In genomic region chr5:139792966-139793337, GRCm38 (mm10) we compare ENCODE assay signal across 8 mouse cellular contexts. TPM values are rescaled to one million over a fixed set of nuclear protein-coding genes. Genes with fewer than 3 reads are reported as not detected.
DNase-seq lines count a peak whose midpoint lies in the region; ATAC-seq lines count a peak whose summit lies in the region.

No protein-coding gene starts in this region.

- H3K27ac ChIP-seq in limb, embryonic 12.5 days, result no peak overlapping the region
- H3K27ac ChIP-seq in limb, embryonic 10.5 days, result no peak overlapping the region
- H3K27ac ChIP-seq in embryonic facial prominence, embryonic 13.5 days, result no peak overlapping the region
- peak overlapping the region; percentile 85 for H3K27ac ChIP-seq in heart, embryonic 15.5 days
- no peak overlapping the region for H3K27ac ChIP-seq in midbrain, embryonic 14.5 days (replicated peaks; ENCODE audit: low read depth, low read length)

- 57% methylated on average over 3 of the region's 3 CpGs for WGBS in limb, embryonic 12.5 days
- 52% methylated on average over 3 of the region's 3 CpGs for WGBS in limb, embryonic 10.5 days
- WGBS in embryonic facial prominence, embryonic 13.5 days, result 51% methylated on average over 3 of the region's 3 CpGs
- WGBS in heart, embryonic 15.5 days, result 5% methylated on average over 3 of the region's 3 CpGs
- 52% methylated on average over 3 of the region's 3 CpGs for WGBS in midbrain, embryonic 14.5 days

- no peaks in the 10 kb centered on the region for H3K36me3 ChIP-seq in limb, embryonic 12.5 days
- H3K36me3 ChIP-seq in limb, embryonic 10.5 days, result no peaks in the 10 kb centered on the region
- H3K36me3 ChIP-seq in embryonic facial prominence, embryonic 13.5 days, result no peaks in the 10 kb centered on the region
- no peaks in the 10 kb centered on the region for H3K36me3 ChIP-seq in heart, embryonic 15.5 days
- no peaks in the 10 kb centered on the region for H3K36me3 ChIP-seq in midbrain, embryonic 14.5 days (ENCODE audit: control insufficient read depth, insufficient read depth, low read length)

- H3K9ac ChIP-seq in limb, embryonic 12.5 days (replicated peaks), result no peak overlapping the region
- no peak overlapping the region for H3K9ac ChIP-seq in embryonic facial prominence, embryonic 13.5 days
- H3K9ac ChIP-seq in heart, embryonic 15.5 days, result peak overlapping the region; percentile 79
- H3K9ac ChIP-seq in midbrain, embryonic 14.5 days (replicated peaks; ENCODE audit: low read length), result no peak overlapping the region

- H3K9me3 ChIP-seq in limb, embryonic 12.5 days, result no peaks in the 10 kb centered on the region
- H3K9me3 ChIP-seq in limb, embryonic 10.5 days (replicated peaks), result no peaks in the 10 kb centered on the region
- H3K9me3 ChIP-seq in embryonic facial prominence, embryonic 13.5 days, result no peaks in the 10 kb centered on the region
- H3K9me3 ChIP-seq in heart, embryonic 15.5 days (replicated peaks), result no peaks in the 10 kb centered on the region
- H3K9me3 ChIP-seq in midbrain, embryonic 14.5 days (ENCODE audit: control insufficient read depth, low read length), result no peaks in the 10 kb centered on the region

- no peak overlapping the region for H3K4me3 ChIP-seq in limb, embryonic 12.5 days (replicated peaks)
- H3K4me3 ChIP-seq in limb, embryonic 10.5 days, result no peak overlapping the region
- peak overlapping the region; percentile 89; the same call in 1 of the 2 replicates for H3K4me3 ChIP-seq in embryonic facial prominence, embryonic 13.5 days
- H3K4me3 ChIP-seq in heart, embryonic 15.5 days, result peak overlapping the region; percentile 75
- H3K4me3 ChIP-seq in midbrain, embryonic 14.5 days (replicated peaks; ENCODE audit: low read depth, low read length), result no peak overlapping the region

- peaks cover 35% of the 10 kb centered on the region for H3K4me1 ChIP-seq in limb, embryonic 12.5 days (replicated peaks)
- H3K4me1 ChIP-seq in limb, embryonic 10.5 days, result peaks cover 53% of the 10 kb centered on the region
- peaks cover 37% of the 10 kb centered on the region for H3K4me1 ChIP-seq in embryonic facial prominence, embryonic 13.5 days
- peaks cover 61% of the 10 kb centered on the region for H3K4me1 ChIP-seq in heart, embryonic 15.5 days (replicated peaks)
- peaks cover 27% of the 10 kb centered on the region for H3K4me1 ChIP-seq in midbrain, embryonic 14.5 days (ENCODE audit: control insufficient read depth, insufficient read depth, low read length)

- peaks cover 20% of the 10 kb centered on the region for H3K27me3 ChIP-seq in limb, embryonic 12.5 days
- H3K27me3 ChIP-seq in limb, embryonic 10.5 days (ENCODE audit: low read depth, poor library complexity, severe bottlenecking), result peaks cover 8% of the 10 kb centered on the region; the same call in 1 of the 2 replicates
- 0 out of 2 replicates have a peak, but pooled peaks cover 3% of the 10 kb centered on the region for H3K27me3 ChIP-seq in embryonic facial prominence, embryonic 13.5 days
- H3K27me3 ChIP-seq in heart, embryonic 15.5 days, result no peaks in the 10 kb centered on the region
- H3K27me3 ChIP-seq in midbrain, embryonic 14.5 days (ENCODE audit: control insufficient read depth, insufficient read depth, low read length), result no peaks in the 10 kb centered on the region

- no peak for DNase-seq in limb, embryonic 10.5 days (ENCODE audit: low spot score)
- no peak for DNase-seq in midbrain, embryonic 14.5 days
- no peak for DNase-seq in right cerebral cortex, adult 18-20 months
- no peak for DNase-seq in thymus, adult 18-20 months

- peak overlapping the region; percentile 100 for H3K4me2 ChIP-seq in limb, embryonic 12.5 days
- peak overlapping the region; percentile 99 for H3K4me2 ChIP-seq in embryonic facial prominence, embryonic 13.5 days
- H3K4me2 ChIP-seq in heart, embryonic 15.5 days, result peak overlapping the region; percentile 97
- H3K4me2 ChIP-seq in midbrain, embryonic 14.5 days (ENCODE audit: low read length), result peak overlapping the region; percentile 100

- no peak for ATAC-seq in limb, embryonic 12.5 days (ENCODE audit: insufficient number of reproducible peaks, insufficient read depth, low FRiP score, low TSS enrichment, low read depth)
- ATAC-seq in embryonic facial prominence, embryonic 13.5 days (ENCODE audit: insufficient number of reproducible peaks, insufficient read depth, low FRiP score, low TSS enrichment, low read depth), result no peak
- no peak for ATAC-seq in heart, embryonic 15.5 days (replicated peaks; ENCODE audit: insufficient number of reproducible peaks, insufficient read depth, low FRiP score, low read depth)
- no peak for ATAC-seq in midbrain, embryonic 14.5 days (ENCODE audit: low FRiP score, low TSS enrichment)
- no peak for ATAC-seq in granulocyte monocyte progenitor cell, adult 5-6 weeks (replicated peaks; ENCODE audit: poor library complexity, severe bottlenecking)

RNA-seq across cellular contexts. Expression of gene Mafk, which starts 1.6 kb away (rescaled TPM):
- 7.0 and 8.3 TPM in 2 replicates for polyA plus RNA-seq in limb, embryonic 12.5 days (2016; fragmentation: Nextera tagmentation; extraction: Ambion mirVana)
- polyA plus RNA-seq in limb, embryonic 10.5 days (2016; fragmentation: Nextera tagmentation; extraction: Ambion mirVana), result 7.1 and 8.1 TPM in 2 replicates
- polyA plus RNA-seq in embryonic facial prominence, embryonic 13.5 days (2015; fragmentation: Nextera tagmentation; extraction: Ambion mirVana), result 8.7 and 9.6 TPM in 2 replicates
- polyA plus RNA-seq in heart, embryonic 15.5 days (2015; fragmentation: Nextera tagmentation; extraction: Ambion mirVana), result 19.1 and 23.0 TPM in 2 replicates
- polyA plus RNA-seq in midbrain, embryonic 14.5 days (2014; fragmentation: Nextera tagmentation; extraction: Ambion mirVana), result 9.2 and 10.3 TPM in 2 replicates
- 12.1 and 18.5 TPM in 2 replicates for total RNA-seq in granulocyte monocyte progenitor cell, adult 5-6 weeks (2014; fragmentation: Nextera tagmentation)
- total RNA-seq in granulocyte monocyte progenitor cell, adult 5-6 weeks (2017), result 18.5 and 23.0 TPM in 2 replicates

RNA-seq across cellular contexts. Expression of gene Ints1, which starts 17.5 kb away (rescaled TPM):
- polyA plus RNA-seq in limb, embryonic 12.5 days (2016; fragmentation: Nextera tagmentation; extraction: Ambion mirVana), result 32.8 and 38.5 TPM in 2 replicates
- polyA plus RNA-seq in limb, embryonic 10.5 days (2016; fragmentation: Nextera tagmentation; extraction: Ambion mirVana), result 42.5 and 43.7 TPM in 2 replicates
- 24.5 and 29.0 TPM in 2 replicates for polyA plus RNA-seq in embryonic facial prominence, embryonic 13.5 days (2015; fragmentation: Nextera tagmentation; extraction: Ambion mirVana)
- polyA plus RNA-seq in heart, embryonic 15.5 days (2015; fragmentation: Nextera tagmentation; extraction: Ambion mirVana), result 12.6 and 20.6 TPM in 2 replicates
- 39.0 and 44.7 TPM in 2 replicates for polyA plus RNA-seq in midbrain, embryonic 14.5 days (2014; fragmentation: Nextera tagmentation; extraction: Ambion mirVana)
- 85.9 and 93.1 TPM in 2 replicates for total RNA-seq in granulocyte monocyte progenitor cell, adult 5-6 weeks (2014; fragmentation: Nextera tagmentation)
- total RNA-seq in granulocyte monocyte progenitor cell, adult 5-6 weeks (2017), result 46.7 and 53.4 TPM in 2 replicates

RNA-seq across cellular contexts. Expression of gene Tmem184a, which starts 26.8 kb away (rescaled TPM):
- polyA plus RNA-seq in limb, embryonic 12.5 days (2016; fragmentation: Nextera tagmentation; extraction: Ambion mirVana), result 0.79 and 1.0 TPM in 2 replicates
- 2.1 and 2.2 TPM in 2 replicates for polyA plus RNA-seq in limb, embryonic 10.5 days (2016; fragmentation: Nextera tagmentation; extraction: Ambion mirVana)
- 2.3 and 2.7 TPM in 2 replicates for polyA plus RNA-seq in embryonic facial prominence, embryonic 13.5 days (2015; fragmentation: Nextera tagmentation; extraction: Ambion mirVana)
- polyA plus RNA-seq in heart, embryonic 15.5 days (2015; fragmentation: Nextera tagmentation; extraction: Ambion mirVana), result 0.18 and 1.9 TPM in 2 replicates
- 0.08 and 0.18 TPM in 2 replicates for polyA plus RNA-seq in midbrain, embryonic 14.5 days (2014; fragmentation: Nextera tagmentation; extraction: Ambion mirVana)
- total RNA-seq in granulocyte monocyte progenitor cell, adult 5-6 weeks (2014; fragmentation: Nextera tagmentation), result not detected in 2 replicates
- total RNA-seq in granulocyte monocyte progenitor cell, adult 5-6 weeks (2017), result 0.04 TPM in 1 of 2 replicates, not detected in the other

RNA-seq across cellular contexts. Expression of gene Gm26938, which starts 33.3 kb away (rescaled TPM):
- polyA plus RNA-seq in limb, embryonic 12.5 days (2016; fragmentation: Nextera tagmentation; extraction: Ambion mirVana), result 0.51 TPM in 1 of 2 replicates, not detected in the other
- polyA plus RNA-seq in limb, embryonic 10.5 days (2016; fragmentation: Nextera tagmentation; extraction: Ambion mirVana), result not detected in 2 replicates
- polyA plus RNA-seq in embryonic facial prominence, embryonic 13.5 days (2015; fragmentation: Nextera tagmentation; extraction: Ambion mirVana), result 0.90 TPM in 1 of 2 replicates, not detected in the other
- polyA plus RNA-seq in heart, embryonic 15.5 days (2015; fragmentation: Nextera tagmentation; extraction: Ambion mirVana), result not detected in 2 replicates
- polyA plus RNA-seq in midbrain, embryonic 14.5 days (2014; fragmentation: Nextera tagmentation; extraction: Ambion mirVana), result 0.43 and 0.62 TPM in 2 replicates
- total RNA-seq in granulocyte monocyte progenitor cell, adult 5-6 weeks (2014; fragmentation: Nextera tagmentation), result not detected in 2 replicates
- not detected in 2 replicates for total RNA-seq in granulocyte monocyte progenitor cell, adult 5-6 weeks (2017)

RNA-seq across cellular contexts. Expression of gene Psmg3, which starts 33.7 kb away (rescaled TPM):
- 71.4 and 71.8 TPM in 2 replicates for polyA plus RNA-seq in limb, embryonic 12.5 days (2016; fragmentation: Nextera tagmentation; extraction: Ambion mirVana)
- 89.9 and 116 TPM in 2 replicates for polyA plus RNA-seq in limb, embryonic 10.5 days (2016; fragmentation: Nextera tagmentation; extraction: Ambion mirVana)
- polyA plus RNA-seq in embryonic facial prominence, embryonic 13.5 days (2015; fragmentation: Nextera tagmentation; extraction: Ambion mirVana), result 59.8 and 65.4 TPM in 2 replicates
- polyA plus RNA-seq in heart, embryonic 15.5 days (2015; fragmentation: Nextera tagmentation; extraction: Ambion mirVana), result 33.2 and 39.2 TPM in 2 replicates
- 72.6 and 78.0 TPM in 2 replicates for polyA plus RNA-seq in midbrain, embryonic 14.5 days (2014; fragmentation: Nextera tagmentation; extraction: Ambion mirVana)
- total RNA-seq in granulocyte monocyte progenitor cell, adult 5-6 weeks (2014; fragmentation: Nextera tagmentation), result 79.1 and 83.9 TPM in 2 replicates
- total RNA-seq in granulocyte monocyte progenitor cell, adult 5-6 weeks (2017), result 25.7 and 30.3 TPM in 2 replicates

Comparison
In these comparisons a context has a peak if more than half of its experiments do, and no peak if none do; other contexts are left out.
1. H3K4me3 ChIP-seq: peak in embryonic facial prominence, embryonic 13.5 days (single experiment) and heart, embryonic 15.5 days (single experiment); none in limb, embryonic 12.5 days (single experiment), limb, embryonic 10.5 days (single experiment) and midbrain, embryonic 14.5 days (single experiment).
2. Peak in every context shown above with its lines, with median percentiles within 50 percentile points of each other: H3K4me2 ChIP-seq.